Mouse (Mus musculus) erythroid progenitor cell, adult 5-6 weeks (primary cell): ENCODE data around the gene Ablim2. TPM values are rescaled to one million over a fixed set of nuclear protein-coding genes. Genes with fewer than 3 reads are reported as not detected.

Source experiments
- ATAC-seq: replicated peaks from 2 replicates; pipeline ENCODE4 v1.8.0; 2016; ENCODE audit warnings: moderate number of reproducible peaks, mild to moderate bottlenecking, moderate TSS enrichment, inconsistent platforms; ENCODE audit not compliant: poor library complexity, low FRiP score, severe bottlenecking
- total RNA-seq, 2 experiments: library from RNA; stranded (forward) in 1 of 2; stranded (reverse) in 1 of 2; fragments of 150-400 nt in 1 of 2; fragments of 186-747, 209-891 nt in 1 of 2; gene quantifications; 2 replicates each; pipeline versions ENCODE4 v1.2.3 to v1.2.4; 2015 to 2017; ENCODE audit warnings: low replicate concordance in 2 of 2

The Ablim2 gene
- total RNA-seq, 2 experiments from 2014 or later = not detected

- ATAC-seq = no peak
These were observed 103.8 kb downstream of the Ablim2 start for GRCm38 (mm10) chr5:35861456-35861855.

GRCm38 (mm10) chr5:35869973-35870372, 112.3 kb downstream of the Ablim2 start:
- ATAC-seq = no peak

DNA sequence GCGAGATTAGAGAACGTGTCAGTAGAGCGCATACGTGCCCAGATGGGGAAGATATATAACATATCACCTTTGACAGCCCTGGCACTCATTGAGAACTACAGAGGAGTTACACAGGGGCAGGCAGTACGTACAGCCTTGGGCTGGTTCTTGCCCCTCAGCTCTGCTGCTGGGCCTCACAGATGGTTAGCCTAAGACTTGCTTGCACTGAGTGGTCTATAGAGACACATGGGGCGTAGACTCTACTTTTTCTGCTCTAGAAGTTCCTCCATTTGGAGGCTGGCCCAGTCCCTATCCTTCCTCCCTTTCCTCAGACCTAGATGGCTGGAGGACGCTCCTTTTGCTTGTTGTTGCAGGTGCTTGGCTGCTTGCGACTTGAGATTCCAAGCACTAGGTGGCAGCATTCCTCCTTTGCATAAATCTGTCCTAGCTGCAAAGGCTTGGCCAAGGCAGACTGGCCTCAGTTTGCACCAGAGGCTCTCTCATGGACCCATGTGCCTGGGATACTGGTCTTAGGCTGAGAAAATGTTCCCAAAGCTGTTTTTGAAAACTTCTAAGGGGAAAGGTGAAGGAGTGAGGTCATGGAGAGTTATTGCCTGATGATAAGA, 112.8 kb downstream of the Ablim2 start:
- ATAC-seq = no peak

DNA sequence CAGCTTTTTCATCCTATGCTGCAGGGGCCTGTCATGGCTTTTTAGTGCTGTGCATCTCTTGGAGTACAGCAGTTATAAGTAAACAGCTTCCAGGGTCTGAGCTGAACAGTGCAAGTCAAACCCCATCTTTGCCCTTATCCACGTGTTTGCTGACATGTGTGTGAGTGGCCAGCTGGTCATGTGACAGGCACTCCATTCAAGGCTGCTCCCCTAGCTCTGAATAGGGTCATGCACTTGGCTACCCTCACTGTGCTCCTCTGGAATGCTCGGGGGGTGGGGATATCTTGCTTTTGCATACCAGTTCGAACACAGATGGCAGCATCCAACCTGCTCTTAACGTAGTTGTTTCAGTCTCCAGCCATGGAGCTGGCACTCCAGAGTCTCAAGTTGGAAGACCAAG, 115.7 kb downstream of the Ablim2 start:
- no peak for ATAC-seq

- no peak for ATAC-seq
These were observed 118.6 kb downstream of the Ablim2 start for GRCm38 (mm10) chr5:35876236-35876635.

- no peak for ATAC-seq
These were observed 121.5 kb downstream of the Ablim2 start for GRCm38 (mm10) chr5:35879199-35879598.

DNA sequence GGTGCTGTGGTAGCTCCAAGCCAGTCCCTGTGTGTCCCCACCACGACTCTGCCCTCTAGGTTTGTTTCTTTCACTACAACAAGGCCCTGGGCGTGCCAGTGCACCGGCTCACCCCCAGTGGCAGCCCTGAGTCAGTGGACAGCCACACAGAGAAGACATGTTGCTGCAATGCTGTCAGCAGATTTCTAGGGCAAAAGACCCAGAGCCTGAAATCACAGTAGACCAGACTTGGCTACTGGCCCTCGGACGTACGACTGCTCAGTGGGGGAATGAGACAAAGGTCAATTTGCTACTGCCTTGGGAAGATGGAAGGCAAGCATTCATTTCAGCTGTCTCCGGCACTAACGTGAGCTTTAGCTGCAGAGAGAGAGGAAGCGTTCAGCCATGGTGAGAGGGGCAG, 124.7 kb downstream of the Ablim2 start:
- no peak for ATAC-seq

- no peak for ATAC-seq
These were observed 126.6 kb downstream of the Ablim2 start for GRCm38 (mm10) chr5:35884262-35884661.

GRCm38 (mm10) chr5:35884689-35885088, 127.0 kb downstream of the Ablim2 start:
- no peak for ATAC-seq

GRCm38 (mm10) chr5:35888959-35889358, 131.3 kb downstream of the Ablim2 start:
- ATAC-seq = no peak

DNA sequence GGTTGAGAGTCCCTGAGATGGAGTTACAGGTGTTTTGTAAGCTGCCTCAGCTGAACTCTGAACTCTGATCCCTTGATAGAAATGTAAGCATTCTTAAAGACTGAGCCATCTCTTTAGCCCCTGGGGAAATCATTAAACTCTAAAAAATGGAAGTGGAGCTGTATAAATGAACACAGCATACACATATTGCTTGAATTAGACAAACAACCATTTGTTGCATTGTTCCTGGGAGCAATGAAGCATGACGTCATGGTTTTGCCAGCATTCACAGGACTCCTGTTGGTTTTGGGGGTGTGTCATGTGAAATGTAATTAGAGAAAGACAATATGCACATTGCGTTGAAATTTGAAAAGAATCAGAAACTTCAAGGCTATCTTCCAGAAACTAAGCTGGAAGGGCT, 132.0 kb downstream of the Ablim2 start:
- no peak for ATAC-seq

DNA sequence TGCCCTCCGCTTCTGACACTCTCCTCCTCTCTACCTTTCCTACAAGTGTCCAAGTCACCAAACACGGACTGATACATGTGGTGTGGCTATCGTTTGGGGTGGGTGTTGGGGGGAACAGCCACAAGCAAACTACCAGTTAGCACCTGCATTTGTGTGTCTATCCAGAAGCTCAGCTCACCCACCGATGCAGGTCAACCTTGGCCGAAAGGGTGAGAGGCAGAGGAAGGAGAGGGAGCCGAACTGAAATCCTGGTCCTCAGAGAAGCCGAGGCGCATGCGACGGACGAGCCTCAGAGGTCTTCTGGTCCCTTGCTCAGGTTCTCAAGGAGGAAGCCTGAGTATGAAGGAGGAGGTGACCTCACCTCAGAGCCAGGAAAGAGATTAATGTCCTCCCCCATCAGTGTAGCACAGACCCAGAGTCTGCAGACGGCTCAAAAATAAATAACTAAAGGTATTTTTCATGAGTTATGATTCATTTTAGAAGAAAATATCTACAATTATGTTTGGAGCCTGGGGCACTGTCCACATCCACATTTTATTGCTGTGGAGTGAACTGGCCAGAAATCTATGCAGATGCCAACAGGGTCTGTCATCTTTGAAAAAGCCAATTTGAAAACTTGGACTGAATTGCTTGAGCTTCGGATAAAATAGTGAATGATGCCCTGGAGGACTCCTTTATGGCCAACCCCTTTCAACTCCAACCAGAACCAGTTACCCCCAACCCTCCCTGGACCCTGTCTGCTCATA, 133.5 kb downstream of the Ablim2 start:
- no peak for ATAC-seq

DNA sequence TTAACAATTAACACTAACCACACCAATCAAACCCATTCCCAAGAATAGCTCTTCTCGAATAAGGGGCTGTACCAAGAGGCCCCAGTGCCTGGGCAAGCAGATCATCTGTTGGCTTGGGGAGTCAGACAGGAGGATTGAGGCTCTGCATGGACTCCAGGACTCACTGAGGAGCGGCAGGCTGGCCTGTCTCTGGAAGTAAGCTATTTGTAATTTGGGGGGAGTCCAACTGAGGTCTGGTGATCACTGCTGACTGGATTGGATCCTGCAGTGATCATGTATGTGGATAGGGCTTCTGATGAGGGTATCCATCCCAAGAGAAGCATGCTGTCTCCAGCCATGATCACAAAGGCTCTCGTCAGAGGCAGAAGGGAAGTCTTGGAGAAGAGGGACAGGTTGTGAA, 134.7 kb downstream of the Ablim2 start:
- no peak for ATAC-seq

GRCm38 (mm10) chr5:35893093-35893804, 135.6 kb downstream of the Ablim2 start, which contains the start of gene Afap1:
Gene Afap1, plus strand, starts transcription at chr5:35893319.
- peak; percentile 55; the same call in 1 of the 2 replicates for ATAC-seq

DNA sequence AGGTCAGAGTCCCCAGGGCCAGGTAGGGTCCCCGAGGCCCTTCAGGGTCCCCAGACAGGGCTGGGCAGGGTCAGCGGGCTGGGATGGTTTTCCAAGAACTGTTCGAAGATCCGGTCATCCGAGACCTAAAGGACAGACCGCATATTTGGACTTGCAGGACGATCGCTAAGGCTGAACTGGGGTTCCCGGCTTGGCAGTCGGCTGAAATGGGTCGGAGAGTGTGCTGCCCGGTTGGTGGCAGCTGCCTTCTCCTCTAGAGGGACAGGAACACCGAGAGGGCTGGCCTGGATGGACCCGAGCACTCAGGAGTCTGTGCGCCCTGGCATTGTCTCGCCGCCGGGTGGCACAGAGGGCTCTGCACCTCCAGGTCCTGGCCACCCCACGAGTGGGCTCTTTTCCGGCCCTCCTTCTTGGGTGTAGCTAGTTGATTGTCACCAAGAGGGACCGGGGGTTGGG, 136.2 kb downstream of the Ablim2 start:
- no peak for ATAC-seq

GRCm38 (mm10) chr5:35894295-35895047, 136.8 kb downstream of the Ablim2 start:
- no peak for ATAC-seq

- no peak for ATAC-seq
These were observed 138.2 kb downstream of the Ablim2 start for GRCm38 (mm10) chr5:35895926-35896325.

DNA sequence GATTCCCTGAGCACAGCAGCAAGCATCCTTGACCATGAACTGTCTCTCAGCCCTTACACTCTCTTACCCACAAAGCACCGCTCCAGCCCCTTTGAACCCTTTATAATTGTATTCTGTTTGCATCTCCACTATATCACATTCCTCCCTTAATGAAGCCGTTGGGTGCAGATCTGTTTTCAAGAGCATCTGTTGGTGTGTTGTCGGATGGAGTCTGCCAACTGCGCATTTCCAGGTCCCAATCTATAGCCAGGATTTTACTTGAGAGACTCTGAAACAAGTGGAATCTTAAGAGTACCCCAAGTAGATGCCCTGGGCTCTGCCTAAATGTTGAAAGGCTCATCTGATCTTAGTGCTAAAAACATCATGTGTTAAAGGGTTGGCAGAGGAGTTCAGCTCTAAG, 138.9 kb downstream of the Ablim2 start:
- ATAC-seq = no peak

GRCm38 (mm10) chr5:35897147-35897546, 139.5 kb downstream of the Ablim2 start:
- no peak for ATAC-seq

GRCm38 (mm10) chr5:35898114-35898513, 140.4 kb downstream of the Ablim2 start:
- ATAC-seq = no peak
